Mouse (Mus musculus) neural tube, embryonic 14.5 days (tissue): ENCODE measurements around the gene Gm2022. TPM values are rescaled to one million over a fixed set of nuclear protein-coding genes. Genes with fewer than 3 reads are reported as not detected.

Experiments used
- polyA plus RNA-seq: library from polyadenylated mRNA; unstranded; fragments of >200 nt; fragmentation: Nextera tagmentation; extraction: Ambion mirVana; gene quantifications from 2 replicates; pipeline ENCODE4 v1.2.1, GENCODE M21; 2014

The Gm2022 gene
- polyA plus RNA-seq, 1 experiment from 2014 or later, result not detected

Other genes starting within 250 kb of the Gm2022 start
- not detected in 2 replicates for gene Gm21319, start 119.6 kb upstream of the Gm2022 start, polyA plus RNA-seq
- gene Gm21936, start 99.9 kb upstream of the Gm2022 start, polyA plus RNA-seq, result not detected in 2 replicates
- gene BB287469, start 78.8 kb upstream of the Gm2022 start, polyA plus RNA-seq, result not detected in 2 replicates
- gene Gm2001, start 53.0 kb upstream of the Gm2022 start, polyA plus RNA-seq, result not detected in 2 replicates
- not detected in 2 replicates for gene Gm2016, start 21.3 kb upstream of the Gm2022 start, polyA plus RNA-seq
- not detected in 2 replicates for gene Gm2035, start 24.5 kb downstream of the Gm2022 start, polyA plus RNA-seq
- gene Gm2042, start 58.7 kb downstream of the Gm2022 start, polyA plus RNA-seq, result not detected in 2 replicates
- not detected in 2 replicates for gene Gm2075, start 116.5 kb downstream of the Gm2022 start, polyA plus RNA-seq
- gene Gm6803, start 123.4 kb downstream of the Gm2022 start, polyA plus RNA-seq, result not detected in 2 replicates
- not detected in 2 replicates for gene Gm2056, start 131.6 kb downstream of the Gm2022 start, polyA plus RNA-seq
- gene Gm16368, start 188.3 kb downstream of the Gm2022 start, polyA plus RNA-seq, result not detected in 2 replicates